ENCODE assay signal across 8 mouse cellular contexts in genomic region chr3:89764119-89764724, GRCm38 (mm10). TPM values are rescaled to one million over a fixed set of nuclear protein-coding genes. Genes with fewer than 3 reads are reported as not detected.
DNase-seq lines count a peak whose midpoint lies in the region; ATAC-seq lines count a peak whose summit lies in the region.

Gene Chrnb2, minus strand, starts transcription at chr3:89764632.

- H3K9ac ChIP-seq in hindbrain, embryonic 12.5 days, result peak within 1 kb of the TSS; percentile 75

- H3K27ac ChIP-seq in hindbrain, embryonic 12.5 days, result peak within 1 kb of the TSS; percentile 88

- WGBS in hindbrain, embryonic 12.5 days, result under 1% methylated on average over 36 of the region's 36 CpGs

- peak; percentile 61 for DNase-seq in T-cell, adult 2 months (ENCODE audit: low spot score)
- DNase-seq in cerebellum, postnatal 14 days, result peak; percentile 75 to 76
- DNase-seq in frontal cortex, postnatal 36 days (ENCODE audit: low spot score in 2 of 2), result peak; percentile 55 to 57
- peak; percentile 58 to 71 for DNase-seq in layer of hippocampus, postnatal 25 days (ENCODE audit: extremely low spot score in 1 of 2, low spot score in 1 of 2)
- peak; percentile 62 for DNase-seq in lung, postnatal 25 days (ENCODE audit: low spot score)
- peak; percentile 84 for DNase-seq in ovary, postnatal 36 days (ENCODE audit: low spot score)
- peak; percentile 73 to 75 for DNase-seq in thymus, postnatal 36 days

- ATAC-seq in hindbrain, embryonic 12.5 days (ENCODE audit: low FRiP score), result peak; percentile 71

- peak within 1 kb of the TSS; percentile 57 for H3K4me3 ChIP-seq in hindbrain, embryonic 12.5 days

- H3K9me3 ChIP-seq in hindbrain, embryonic 12.5 days (replicated peaks), result no peaks in the 10 kb centered on the region

- peaks cover 35% of the 10 kb centered on the region for H3K4me1 ChIP-seq in hindbrain, embryonic 12.5 days

- H3K36me3 ChIP-seq in hindbrain, embryonic 12.5 days, result peaks cover 23% of the 10 kb centered on the region

- H3K27me3 ChIP-seq in hindbrain, embryonic 12.5 days, result no peaks in the 10 kb centered on the region; the same call in none of the 2 replicates

- peak within 1 kb of the TSS; percentile 68 for H3K4me2 ChIP-seq in hindbrain, embryonic 12.5 days (replicated peaks)

RNA-seq across cellular contexts. Expression of gene Chrnb2, which starts in this region (rescaled TPM):
- 26.7 and 26.8 TPM in 2 replicates for polyA plus RNA-seq in hindbrain, embryonic 12.5 days (2016; fragmentation: Nextera tagmentation; extraction: Ambion mirVana)
- total RNA-seq in layer of hippocampus, postnatal 25 days (2021), result 10 to 100 TPM; 28.2 to 30.5 TPM

Comparison
In these comparisons a context has a peak if more than half of its experiments do, and no peak if none do; other contexts are left out.
1. Peak in every context shown above with its lines: DNase-seq, ATAC-seq, H3K4me3 ChIP-seq and H3K27ac ChIP-seq.